Mouse (Mus musculus): Measurements from ENCODE around the gene Nme1. TPM values are rescaled to one million over a fixed set of nuclear protein-coding genes. Genes with fewer than 3 reads are reported as not detected.

Gene Nme1
- polyA plus RNA-seq, 1 experiment from 2014 or later: 357 TPM

DNA sequence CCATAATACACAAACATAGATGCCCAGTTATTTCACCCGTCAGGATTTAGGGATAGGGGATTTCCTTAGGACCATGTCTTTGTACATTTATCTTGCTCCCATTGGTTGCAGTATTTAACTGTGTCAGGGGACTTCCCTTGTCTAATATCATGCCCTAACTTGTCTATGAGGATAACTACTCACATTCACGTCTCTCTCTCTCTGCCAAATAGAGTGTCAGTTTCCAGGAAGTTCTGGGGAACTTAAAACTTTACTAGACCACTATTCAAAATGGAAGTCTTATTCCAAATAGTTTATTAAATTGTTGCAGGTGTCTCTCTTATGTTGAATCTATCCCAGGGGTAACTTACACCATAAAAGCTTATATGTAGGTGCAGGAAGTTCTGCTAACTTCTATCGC, 56.7 kb downstream of the Nme1 start:
- no peak for ATAC-seq
- Histone ChIP-seq H3K36me3 (ENCODE audit: control insufficient read depth, insufficient read depth) (peaks cover 31% of the 10 kb centered on the region), H3K9ac (replicated peaks; ENCODE audit: low read depth, low read length) (no peak overlapping the region), H3K27me3 (replicated peaks; ENCODE audit: control insufficient read depth, insufficient read depth, low read length) (no peaks in the 10 kb centered on the region), H3K4me1 (replicated peaks; ENCODE audit: control insufficient read depth, insufficient read depth, low read length) (no peaks in the 10 kb centered on the region), H3K27ac (ENCODE audit: low read length) (no peak overlapping the region), H3K4me2 (ENCODE audit: low read length) (no peak overlapping the region), H3K9me3 (ENCODE audit: control insufficient read depth, low read length) (no peaks in the 10 kb centered on the region), H3K4me3 (replicated peaks; ENCODE audit: low read length) (no peak overlapping the region)
- WGBS: 85% methylated on average over 3 of the region's 3 CpGs

DNA sequence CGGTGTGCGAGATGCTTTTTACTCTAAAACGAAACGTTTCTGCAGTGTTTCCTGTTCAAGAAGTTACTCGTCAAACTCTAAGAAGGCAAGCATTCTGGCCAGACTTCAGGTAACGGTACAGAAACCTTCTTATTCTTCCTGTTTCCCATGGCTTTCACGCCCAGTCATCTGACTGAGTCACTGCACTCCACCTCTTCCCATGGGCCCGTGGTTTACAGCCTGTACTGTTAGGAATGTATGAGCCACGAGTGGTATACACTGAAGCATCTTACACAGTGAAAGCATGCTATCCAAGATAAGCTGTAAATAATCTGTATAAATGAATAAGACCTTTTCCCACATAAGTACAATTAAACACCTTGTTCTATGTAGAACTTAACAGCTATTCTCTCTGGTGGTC, 59.5 kb downstream of the Nme1 start:
- no peaks in the 10 kb centered on the region for H3K4me1 ChIP-seq (replicated peaks; ENCODE audit: control insufficient read depth, insufficient read depth, low read length)
- ATAC-seq: no peak
- H3K9me3 ChIP-seq (ENCODE audit: control insufficient read depth, low read length): no peaks in the 10 kb centered on the region
- H3K36me3 ChIP-seq (ENCODE audit: control insufficient read depth, insufficient read depth): peaks cover 28% of the 10 kb centered on the region
- H3K9ac ChIP-seq (replicated peaks; ENCODE audit: low read depth, low read length): no peak overlapping the region
- no peak overlapping the region for H3K4me3 ChIP-seq (replicated peaks; ENCODE audit: low read length)
- H3K4me2 ChIP-seq (ENCODE audit: low read length): no peak overlapping the region
- 94% methylated on average over 9 of the region's 9 CpGs for WGBS
- no peaks in the 10 kb centered on the region for H3K27me3 ChIP-seq (replicated peaks; ENCODE audit: control insufficient read depth, insufficient read depth, low read length)
- H3K27ac ChIP-seq (ENCODE audit: low read length): no peak overlapping the region

DNA sequence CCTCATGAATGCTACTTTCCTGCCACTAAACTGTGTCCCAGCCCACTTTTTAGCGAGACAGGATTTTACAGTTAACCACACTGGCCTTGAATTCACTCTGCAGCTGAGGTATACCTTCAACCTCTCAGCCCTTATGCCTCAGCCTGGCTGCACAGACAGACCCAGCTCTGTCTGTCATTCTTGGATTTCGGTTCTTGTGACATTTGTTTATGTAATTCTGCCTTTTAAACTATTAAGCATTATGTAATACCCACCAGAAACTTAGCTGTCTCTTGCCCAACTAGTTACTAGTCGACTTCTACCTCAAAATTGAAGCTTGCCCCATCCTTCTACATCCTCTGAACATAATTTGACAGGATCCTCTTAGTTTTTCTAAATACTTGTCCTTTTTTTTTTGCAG, 60.5 kb downstream of the Nme1 start:
- peaks cover 28% of the 10 kb centered on the region for H3K36me3 ChIP-seq (ENCODE audit: control insufficient read depth, insufficient read depth)
- ATAC-seq: no peak
- 88% methylated on average over 3 of the region's 3 CpGs for WGBS

More for the DNA sequence above, 60.5 kb downstream of the Nme1 start:
- no peak overlapping the region for H3K27ac ChIP-seq (ENCODE audit: low read length)
- H3K27me3 ChIP-seq (replicated peaks; ENCODE audit: control insufficient read depth, insufficient read depth, low read length): no peaks in the 10 kb centered on the region
- no peak overlapping the region for H3K4me3 ChIP-seq (replicated peaks; ENCODE audit: low read length)
- H3K4me2 ChIP-seq (ENCODE audit: low read length): no peak overlapping the region
- no peak overlapping the region for H3K9ac ChIP-seq (replicated peaks; ENCODE audit: low read depth, low read length)
- H3K9me3 ChIP-seq (ENCODE audit: control insufficient read depth, low read length): no peaks in the 10 kb centered on the region
- H3K4me1 ChIP-seq (replicated peaks; ENCODE audit: control insufficient read depth, insufficient read depth, low read length): no peaks in the 10 kb centered on the region

Other genes with a start within 250 kb of the Nme1 start
- 32.9 and 34.8 TPM in 2 replicates for gene Utp18, start 82.8 kb downstream of the Nme1 start, polyA plus RNA-seq (2015; fragmentation: Nextera tagmentation; extraction: Ambion mirVana)
- gene Mbtd1, start 82.7 kb downstream of the Nme1 start, polyA plus RNA-seq (2015; fragmentation: Nextera tagmentation; extraction: Ambion mirVana): 39.6 and 44.1 TPM in 2 replicates
- 86.5 and 106 TPM in 2 replicates for gene Nme2, start 12.3 kb downstream of the Nme1 start, polyA plus RNA-seq (2015; fragmentation: Nextera tagmentation; extraction: Ambion mirVana)
- gene Gm20390, start 228 bp downstream of the Nme1 start, polyA plus RNA-seq (2015; fragmentation: Nextera tagmentation; extraction: Ambion mirVana): 347 and 368 TPM in 2 replicates
- 99.1 and 108 TPM in 2 replicates for gene Spag9, start 27.6 kb upstream of the Nme1 start, polyA plus RNA-seq (2015; fragmentation: Nextera tagmentation; extraction: Ambion mirVana)
- 35.1 and 46.0 TPM in 2 replicates for gene Tob1, start 242.9 kb upstream of the Nme1 start, polyA plus RNA-seq (2015; fragmentation: Nextera tagmentation; extraction: Ambion mirVana)

All from forebrain, embryonic 16.5 days (tissue).